Mouse (Mus musculus) testis, adult 2 months (tissue): ENCODE measurements at regions not wholly inside any gene's neighbourhood (a gene's known extent, or its start where the extent isn't known, plus 50 kb on each side); places are given as distances from the start of the nearest gene placed in this dataset.

ENCODE experiments used
- CTCF ChIP-seq: fragments of 200-500 bp; IDR thresholded peaks from 2 replicates; pipeline ENCODE4 v1.5.1; 2012; ENCODE audit warnings: low read depth, mild to moderate bottlenecking, inconsistent platforms, low read length, moderate library complexity; ENCODE audit not compliant: control insufficient read depth, insufficient read depth, insufficient replicate concordance
- POLR2A ChIP-seq: fragments of 200-500 bp; IDR thresholded peaks from 2 replicates; pipeline ENCODE4 v1.6.1; 2012; ENCODE audit warnings: low read depth, mild to moderate bottlenecking, inconsistent platforms, low read length, moderate library complexity; ENCODE audit not compliant: control insufficient read depth

DNA sequence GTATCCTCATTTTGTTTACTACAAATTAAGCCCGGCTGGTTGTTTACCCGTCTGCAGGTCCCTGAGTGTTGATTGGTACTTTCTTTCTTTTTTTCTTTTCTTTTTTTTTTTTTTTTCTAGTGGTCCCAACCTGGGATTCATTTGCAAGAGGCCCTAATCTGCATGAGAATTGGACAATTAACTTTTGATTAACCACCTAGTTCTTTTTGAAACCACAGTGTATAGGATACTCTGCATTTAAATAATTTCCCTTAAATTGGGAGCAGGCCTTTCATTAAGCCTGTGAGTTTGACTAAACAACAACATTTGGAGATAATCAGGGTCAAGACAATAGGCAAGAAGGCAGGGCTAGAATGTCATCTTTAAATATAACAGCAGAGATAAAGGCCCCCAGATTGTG, 78.5 kb upstream of the Mki67 start:
- TF ChIP-seq CTCF (no peak), POLR2A (no peak)
